Mouse (Mus musculus): Measurements from ENCODE around the gene Setd2.

Setd2 gene

GRCm38 (mm10) chr9:110654726-110655650, 122.6 kb downstream of the Setd2 start:
- DNase-seq (ENCODE audit: low spot score in 2 of 2), result no peak

DNA sequence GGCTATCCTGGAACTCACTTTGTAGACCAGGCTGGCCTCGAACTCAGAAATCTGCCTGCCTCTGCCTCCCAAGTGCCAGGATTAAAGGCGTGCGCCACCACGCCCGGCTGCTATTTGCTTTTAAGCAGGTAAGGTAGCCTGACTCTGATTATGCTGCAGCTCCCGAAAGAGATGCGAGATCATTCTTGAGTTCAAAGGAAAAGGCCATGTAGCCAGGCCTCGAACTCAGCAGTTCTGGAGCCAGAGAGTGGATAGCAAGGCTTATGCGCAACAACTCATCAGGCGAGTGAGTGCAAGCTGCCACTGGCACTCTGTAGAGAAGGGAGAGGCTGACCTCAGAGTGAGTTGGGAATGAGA, 123.2 kb downstream of the Setd2 start:
- DNase-seq (ENCODE audit: low spot score in 2 of 2), result no peak

- peak; percentile 93 to 95 for DNase-seq (ENCODE audit: low spot score in 2 of 2)
Observed at GRCm38 (mm10) chr9:110656249-110657221, 124.1 kb downstream of the Setd2 start, which contains the start of gene Ccdc12. Gene Ccdc12 (plus strand): TSS chr9:110656503.

- no peak for DNase-seq (ENCODE audit: low spot score in 2 of 2)
Observed at GRCm38 (mm10) chr9:110657474-110658078, 125.2 kb downstream of the Setd2 start.

DNA sequence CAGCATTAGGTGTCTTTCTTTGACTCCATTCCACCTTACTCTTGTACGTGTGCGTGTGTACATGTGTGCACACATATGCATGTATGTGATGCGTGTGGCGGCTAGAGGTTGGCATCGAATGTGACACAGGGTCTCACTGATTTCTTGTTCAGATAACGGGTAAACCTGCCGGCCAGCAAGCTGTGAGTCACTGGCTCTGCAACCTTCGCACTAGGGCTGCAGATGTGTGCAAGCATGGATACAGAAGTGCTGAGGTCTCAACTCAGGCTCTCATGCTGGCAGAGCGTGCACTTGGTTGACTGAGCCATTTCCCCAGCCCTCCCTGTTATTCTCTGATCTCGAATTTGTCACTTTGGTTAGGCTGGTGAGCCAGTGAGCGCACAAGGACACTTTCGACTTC, 127.1 kb downstream of the Setd2 start:
- no peak for DNase-seq (ENCODE audit: low spot score in 2 of 2)

DNA sequence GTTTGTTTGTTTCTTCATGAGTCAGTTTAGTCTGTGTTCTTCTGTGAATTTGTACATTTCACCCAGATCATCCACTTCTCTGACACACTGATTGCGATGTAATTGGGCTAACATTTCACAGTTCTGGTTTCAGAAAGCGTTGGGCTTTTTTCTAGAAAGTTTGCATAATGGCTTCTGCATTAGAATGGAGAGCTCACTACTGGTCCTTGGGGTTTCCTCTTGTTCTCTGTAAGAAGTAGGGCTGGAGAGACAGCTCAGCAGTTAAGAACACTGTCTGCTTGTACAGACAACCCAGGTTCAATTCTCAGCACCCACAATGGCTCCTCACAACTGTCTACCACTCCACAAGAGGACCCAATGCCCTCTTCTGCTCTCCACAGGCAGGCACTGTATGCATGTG, 127.8 kb downstream of the Setd2 start:
- no peak for DNase-seq (ENCODE audit: low spot score in 2 of 2)

DNA sequence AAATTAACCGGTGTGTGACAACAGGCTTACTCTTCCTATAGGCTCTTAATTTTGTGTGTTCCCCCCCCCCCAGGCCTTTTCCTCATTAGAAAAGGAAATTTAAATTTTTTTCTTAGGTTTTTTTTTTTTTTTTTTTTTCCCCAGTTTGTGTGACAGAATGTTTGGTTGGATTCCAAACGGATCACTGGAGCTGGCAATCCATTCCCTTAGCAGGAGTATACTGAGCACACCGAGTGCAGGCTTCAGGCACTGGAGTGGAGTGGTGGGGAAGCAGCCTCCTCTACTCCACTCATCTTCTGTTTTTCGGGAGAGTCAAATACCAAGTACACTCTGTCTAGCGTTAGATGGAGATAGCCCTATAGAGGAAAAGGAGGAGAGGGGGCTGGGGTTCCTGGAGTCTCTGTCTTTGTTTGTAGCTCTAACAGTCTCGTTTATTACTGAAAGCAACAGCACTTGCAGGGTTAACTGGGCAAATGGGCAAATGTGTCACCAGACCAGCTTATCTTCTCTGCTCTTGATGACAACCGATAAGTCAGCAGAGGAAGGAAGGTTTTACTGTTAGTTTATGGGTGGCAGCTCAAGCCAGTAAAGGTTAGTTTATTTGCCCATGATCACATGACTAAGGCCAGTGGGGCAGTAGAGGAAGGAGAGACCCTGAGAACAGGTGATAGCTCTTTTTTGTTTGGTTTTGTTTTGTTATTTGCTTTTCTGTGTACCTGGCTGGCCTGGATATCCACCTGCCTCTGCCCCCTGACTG, 128.6 kb downstream of the Setd2 start:
- no peak for DNase-seq (ENCODE audit: low spot score in 2 of 2)

- no peak for DNase-seq (ENCODE audit: low spot score in 2 of 2)
Observed at GRCm38 (mm10) chr9:110662844-110663243, 130.4 kb downstream of the Setd2 start.

GRCm38 (mm10) chr9:110665912-110666311, 133.5 kb downstream of the Setd2 start:
- no peak for DNase-seq (ENCODE audit: low spot score in 2 of 2)

- DNase-seq (ENCODE audit: low spot score in 2 of 2), result no peak
Observed at GRCm38 (mm10) chr9:110666374-110666773, 134.0 kb downstream of the Setd2 start.

- no peak for DNase-seq (ENCODE audit: low spot score in 2 of 2)
Observed at GRCm38 (mm10) chr9:110667219-110667836, 134.9 kb downstream of the Setd2 start.
